11 mouse cellular contexts compared by ENCODE assay signal in the genomic region with DNA sequence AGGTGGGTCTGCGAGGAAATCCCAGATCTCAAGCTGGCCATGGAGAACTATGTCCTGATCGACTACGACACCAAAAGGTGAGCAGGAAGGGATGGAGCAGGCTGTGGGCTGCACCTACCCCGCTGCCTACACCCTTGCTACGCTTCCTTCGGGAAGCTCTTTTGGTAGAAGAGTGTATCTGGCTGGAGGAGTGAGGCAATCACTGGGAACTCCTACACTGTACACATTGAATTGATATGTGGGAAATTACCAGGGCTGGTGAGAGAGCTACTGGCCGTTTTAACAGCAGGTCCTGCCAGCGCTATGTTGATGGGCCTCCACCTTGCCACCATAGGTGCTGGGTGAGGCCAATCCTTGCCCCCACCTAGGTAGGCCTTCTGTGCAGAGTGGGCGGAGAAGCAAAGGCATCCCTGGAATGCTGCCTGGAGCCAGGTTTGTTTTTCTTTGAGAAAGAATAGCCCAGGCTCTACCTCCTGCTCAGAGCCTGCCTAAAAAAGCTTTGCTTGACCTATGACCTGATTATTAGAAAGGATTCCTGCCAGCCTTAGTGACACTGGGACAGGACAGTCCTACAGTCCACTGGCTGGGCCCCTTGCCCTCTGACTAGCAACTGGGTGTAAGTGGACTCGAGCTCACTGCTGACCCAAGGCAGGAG. TPM values are rescaled to one million over a fixed set of nuclear protein-coding genes. Genes with fewer than 3 reads are reported as not detected.
DNase-seq lines count a peak whose midpoint lies in the region; ATAC-seq and TF ChIP-seq lines count a peak whose summit lies in the region.
"Had no signal": no experiment of that assay in that cellular context is flagged by ENCODE, and none has a peak within 500 bp of the region (broad histone marks: within the 10 kb centered on the region; RNA-seq: fewer than 3 reads in every experiment).

No protein-coding gene starts in this region.

- no peak for TF ChIP-seq EP300 in liver, postnatal 0 days (IDR thresholded peaks at IDR 0.05; ENCODE audit: low read depth)

- no peaks in the 10 kb centered on the region for H3K9me3 ChIP-seq in midbrain, embryonic 12.5 days
- H3K9me3 ChIP-seq in midbrain, embryonic 15.5 days: no peaks in the 10 kb centered on the region
- H3K9me3 ChIP-seq in liver, postnatal 0 days (ENCODE audit: low read length): no peaks in the 10 kb centered on the region
- no peaks in the 10 kb centered on the region for H3K9me3 ChIP-seq in hindbrain, embryonic 10.5 days
- H3K9me3 ChIP-seq: limb, embryonic 12.5 days had no signal

- 48% methylated on average over 10 of the region's 10 CpGs for WGBS in cerebellum, adult 2 months
- WGBS in midbrain, embryonic 12.5 days: 83% methylated on average over 10 of the region's 10 CpGs
- 87% methylated on average over 10 of the region's 10 CpGs for WGBS in midbrain, embryonic 15.5 days
- WGBS in liver, postnatal 0 days (ENCODE audit: insufficient replicate concordance): 78% methylated on average over 10 of the region's 10 CpGs
- WGBS in hindbrain, embryonic 10.5 days: 76% methylated on average over 10 of the region's 10 CpGs

- H3K4me2 ChIP-seq in midbrain, embryonic 12.5 days (replicated peaks): no peak overlapping the region
- H3K4me2 ChIP-seq in midbrain, embryonic 15.5 days: no peak overlapping the region
- H3K4me2 ChIP-seq in liver, postnatal 0 days (ENCODE audit: low read depth, low read length): no peak overlapping the region
- H3K4me2 ChIP-seq: hindbrain, embryonic 14.5 days; limb, embryonic 12.5 days had no signal

- TF ChIP-seq POLR2A in cerebellum, adult 2 months (IDR thresholded peaks at IDR 0.05; ENCODE audit: borderline replicate concordance, insufficient read depth, low read length): no peak

- H3K36me3 ChIP-seq in midbrain, embryonic 12.5 days: peaks cover 63% of the 10 kb centered on the region
- H3K36me3 ChIP-seq in midbrain, embryonic 15.5 days (replicated peaks): peaks cover 35% of the 10 kb centered on the region
- H3K36me3 ChIP-seq in liver, postnatal 0 days (replicated peaks; ENCODE audit: insufficient read depth, low read length): peaks cover 52% of the 10 kb centered on the region
- H3K36me3 ChIP-seq in hindbrain, embryonic 10.5 days: peaks cover 88% of the 10 kb centered on the region

- peak overlapping the region; percentile 6; the same call in 1 of the 2 replicates for H3K9ac ChIP-seq in midbrain, embryonic 12.5 days (replicated peaks)
- H3K9ac ChIP-seq in midbrain, embryonic 15.5 days: no peak overlapping the region
- H3K9ac ChIP-seq in liver, postnatal 0 days (replicated peaks): no peak overlapping the region; the same call in 1 of the 2 replicates
- H3K9ac ChIP-seq: hindbrain, embryonic 14.5 days; limb, embryonic 12.5 days had no signal

- ATAC-seq in midbrain, embryonic 12.5 days (ENCODE audit: low FRiP score, low read depth): no peak
- no peak for ATAC-seq in midbrain, embryonic 15.5 days (replicated peaks)
- ATAC-seq in liver, postnatal 0 days: peak; percentile 78

- no peaks in the 10 kb centered on the region for H3K27me3 ChIP-seq in cerebellum, adult 2 months (ENCODE audit: control insufficient read depth, insufficient read depth, low read length)
- H3K27me3 ChIP-seq in midbrain, embryonic 12.5 days: no peaks in the 10 kb centered on the region
- no peaks in the 10 kb centered on the region for H3K27me3 ChIP-seq in midbrain, embryonic 15.5 days (replicated peaks)
- H3K27me3 ChIP-seq in liver, postnatal 0 days (ENCODE audit: insufficient read depth, low read length): no peaks in the 10 kb centered on the region
- no peaks in the 10 kb centered on the region for H3K27me3 ChIP-seq in hindbrain, embryonic 10.5 days (ENCODE audit: insufficient read depth, poor library complexity, severe bottlenecking)
- H3K27me3 ChIP-seq: limb, embryonic 12.5 days had no signal

- peak; percentile 51 to 59 for DNase-seq in cerebellum, adult 2 months
- DNase-seq in cerebellum, adult 9-10 months: no peak
- no peak for DNase-seq in liver, postnatal 0 days
- no peak for DNase-seq in hindbrain, embryonic 10.5 days (ENCODE audit: low spot score)
- no peak for DNase-seq in thymus, postnatal 4 days
- no peak for DNase-seq in layer of hippocampus, postnatal 25 days (ENCODE audit: extremely low spot score in 1 of 2, low spot score in 1 of 2)

- TF ChIP-seq CTCF in cerebellum, adult 2 months (IDR thresholded peaks at IDR 0.05; ENCODE audit: borderline replicate concordance, insufficient read depth, low read depth, low read length): no peak
- TF ChIP-seq CTCF in liver, postnatal 0 days (IDR thresholded peaks at IDR 0.05; ENCODE audit: low read depth): no peak

- H3K4me3 ChIP-seq in cerebellum, adult 2 months (replicated peaks; ENCODE audit: insufficient read depth, low read depth, low read length): no peak overlapping the region
- no peak overlapping the region for H3K4me3 ChIP-seq in midbrain, embryonic 12.5 days
- H3K4me3 ChIP-seq in midbrain, embryonic 15.5 days: no peak overlapping the region
- H3K4me3 ChIP-seq in liver, postnatal 0 days (ENCODE audit: low read depth, low read length): no peak overlapping the region
- no peak overlapping the region for H3K4me3 ChIP-seq in hindbrain, embryonic 10.5 days
- H3K4me3 ChIP-seq: limb, embryonic 12.5 days had no signal

- H3K4me1 ChIP-seq in cerebellum, adult 2 months (ENCODE audit: control insufficient read depth, insufficient read depth, low read length): peaks cover 36% of the 10 kb centered on the region
- no peaks in the 10 kb centered on the region for H3K4me1 ChIP-seq in midbrain, embryonic 12.5 days
- H3K4me1 ChIP-seq in midbrain, embryonic 15.5 days: no peaks in the 10 kb centered on the region
- peaks cover 23% of the 10 kb centered on the region for H3K4me1 ChIP-seq in liver, postnatal 0 days (ENCODE audit: insufficient read depth)
- peaks cover 12% of the 10 kb centered on the region for H3K4me1 ChIP-seq in hindbrain, embryonic 10.5 days (replicated peaks)
- H3K4me1 ChIP-seq: limb, embryonic 12.5 days had no signal

- H3K27ac ChIP-seq in cerebellum, adult 2 months (ENCODE audit: insufficient read depth, low read length): peak overlapping the region; percentile 33; the same call in 1 of the 2 replicates
- H3K27ac ChIP-seq in midbrain, embryonic 12.5 days (replicated peaks): no peak overlapping the region
- H3K27ac ChIP-seq in midbrain, embryonic 15.5 days: no peak overlapping the region
- H3K27ac ChIP-seq in liver, postnatal 0 days (ENCODE audit: low read depth): peak overlapping the region; percentile 77
- no peak overlapping the region for H3K27ac ChIP-seq in hindbrain, embryonic 10.5 days
- H3K27ac ChIP-seq: hindbrain, embryonic 14.5 days; limb, embryonic 12.5 days had no signal

RNA-seq across cellular contexts. Expression of gene Dot1l, which starts 11.3 kb away (rescaled TPM):
- 101 and 115 TPM in 2 replicates for polyA plus RNA-seq in cerebellum, adult 2 months (2012; rRNA removed)
- 26.9 and 30.8 TPM in 2 replicates for polyA plus RNA-seq in midbrain, embryonic 12.5 days (2016; fragmentation: Nextera tagmentation; extraction: Ambion mirVana)
- 21.0 and 25.9 TPM in 2 replicates for polyA plus RNA-seq in midbrain, embryonic 15.5 days (2015; fragmentation: Nextera tagmentation; extraction: Ambion mirVana)
- polyA plus RNA-seq in liver, postnatal 0 days (2015; fragmentation: Nextera tagmentation; extraction: Ambion mirVana): 4.6 TPM in 2 replicates
- 20.3 and 22.8 TPM in 2 replicates for polyA plus RNA-seq in hindbrain, embryonic 10.5 days (2016; fragmentation: Nextera tagmentation; extraction: Ambion mirVana)
- total RNA-seq in layer of hippocampus, postnatal 25 days (2021): 10 to 100 TPM; 39.9 to 60.6 TPM

RNA-seq across cellular contexts. Expression of gene Ap3d1, which starts 24.2 kb away (rescaled TPM):
- polyA plus RNA-seq in cerebellum, adult 2 months (2012; rRNA removed): 175 and 189 TPM in 2 replicates
- 94.0 and 99.1 TPM in 2 replicates for polyA plus RNA-seq in midbrain, embryonic 12.5 days (2016; fragmentation: Nextera tagmentation; extraction: Ambion mirVana)
- 117 and 122 TPM in 2 replicates for polyA plus RNA-seq in midbrain, embryonic 15.5 days (2015; fragmentation: Nextera tagmentation; extraction: Ambion mirVana)
- 16.4 and 19.0 TPM in 2 replicates for polyA plus RNA-seq in liver, postnatal 0 days (2015; fragmentation: Nextera tagmentation; extraction: Ambion mirVana)
- polyA plus RNA-seq in hindbrain, embryonic 10.5 days (2016; fragmentation: Nextera tagmentation; extraction: Ambion mirVana): 59.9 and 65.8 TPM in 2 replicates
- 100 to 1,000 TPM; 128 to 143 TPM for total RNA-seq in layer of hippocampus, postnatal 25 days (2021)

RNA-seq across cellular contexts. Expression of gene Sf3a2, which starts 31.7 kb away (rescaled TPM):
- 52.0 and 66.4 TPM in 2 replicates for polyA plus RNA-seq in cerebellum, adult 2 months (2012; rRNA removed)
- 68.5 and 70.8 TPM in 2 replicates for polyA plus RNA-seq in midbrain, embryonic 12.5 days (2016; fragmentation: Nextera tagmentation; extraction: Ambion mirVana)
- polyA plus RNA-seq in midbrain, embryonic 15.5 days (2015; fragmentation: Nextera tagmentation; extraction: Ambion mirVana): 60.3 and 62.6 TPM in 2 replicates
- 20.9 and 22.2 TPM in 2 replicates for polyA plus RNA-seq in liver, postnatal 0 days (2015; fragmentation: Nextera tagmentation; extraction: Ambion mirVana)
- 109 and 119 TPM in 2 replicates for polyA plus RNA-seq in hindbrain, embryonic 10.5 days (2016; fragmentation: Nextera tagmentation; extraction: Ambion mirVana)
- 10 to 100 TPM; 46.2 to 52.0 TPM for total RNA-seq in layer of hippocampus, postnatal 25 days (2021)

RNA-seq across cellular contexts. Expression of gene Plekhj1, which starts 32.1 kb away (rescaled TPM):
- polyA plus RNA-seq in cerebellum, adult 2 months (2012; rRNA removed): 106 and 122 TPM in 2 replicates
- 137 and 148 TPM in 2 replicates for polyA plus RNA-seq in midbrain, embryonic 12.5 days (2016; fragmentation: Nextera tagmentation; extraction: Ambion mirVana)
- 130 and 147 TPM in 2 replicates for polyA plus RNA-seq in midbrain, embryonic 15.5 days (2015; fragmentation: Nextera tagmentation; extraction: Ambion mirVana)
- polyA plus RNA-seq in liver, postnatal 0 days (2015; fragmentation: Nextera tagmentation; extraction: Ambion mirVana): 42.0 and 43.7 TPM in 2 replicates
- polyA plus RNA-seq in hindbrain, embryonic 10.5 days (2016; fragmentation: Nextera tagmentation; extraction: Ambion mirVana): 189 and 192 TPM in 2 replicates
- total RNA-seq in layer of hippocampus, postnatal 25 days (2021): 10 to 100 TPM; 63.6 to 71.6 TPM

RNA-seq across cellular contexts. Expression of gene Amh, which starts 38.8 kb away (rescaled TPM):
- 3.0 and 4.3 TPM in 2 replicates for polyA plus RNA-seq in cerebellum, adult 2 months (2012; rRNA removed)
- polyA plus RNA-seq in midbrain, embryonic 12.5 days (2016; fragmentation: Nextera tagmentation; extraction: Ambion mirVana): 0.10 TPM in 1 of 2 replicates, not detected in the other
- polyA plus RNA-seq in midbrain, embryonic 15.5 days (2015; fragmentation: Nextera tagmentation; extraction: Ambion mirVana): 0.10 TPM in 2 replicates
- 0.06 TPM in 1 of 2 replicates, not detected in the other for polyA plus RNA-seq in liver, postnatal 0 days (2015; fragmentation: Nextera tagmentation; extraction: Ambion mirVana)
- polyA plus RNA-seq in hindbrain, embryonic 10.5 days (2016; fragmentation: Nextera tagmentation; extraction: Ambion mirVana): 0.12 and 0.16 TPM in 2 replicates
- 1 to 10 TPM; 2.3 to 3.2 TPM for total RNA-seq in layer of hippocampus, postnatal 25 days (2021)
- polyA plus RNA-seq: hindbrain, embryonic 14.5 days; limb, embryonic 12.5 days; neural tube, embryonic 11.5 days had no signal

Comparison
In these comparisons a context has a peak if more than half of its experiments do, and no peak if none do; other contexts are left out.
1. DNase-seq: peak in cerebellum, adult 2 months (2 of 2); none in cerebellum, adult 9-10 months (single experiment), liver, postnatal 0 days (single experiment), hindbrain, embryonic 10.5 days (single experiment), thymus, postnatal 4 days (single experiment) and layer of hippocampus, postnatal 25 days (0 of 2).
2. H3K27ac ChIP-seq: peak in cerebellum, adult 2 months (single experiment) and liver, postnatal 0 days (single experiment); none in midbrain, embryonic 12.5 days (single experiment), midbrain, embryonic 15.5 days (single experiment) and hindbrain, embryonic 10.5 days (single experiment).